Mouse (Mus musculus) cerebellum, adult 2 months (tissue): ENCODE data around the gene Gm10234. TPM values are rescaled to one million over a fixed set of nuclear protein-coding genes. Genes with fewer than 3 reads are reported as not detected.

Experiments used
- DNase-seq, 2 experiments: peaks; one replicate each; pipeline ENCODE4 v3.0.0; 2021
- H3K27ac ChIP-seq: fragments of 200-500 bp; 2 replicates; pipeline ENCODE4 v1.5.1; 2012; ENCODE audit warnings: low read length, control low read depth, inconsistent platforms; ENCODE audit not compliant: insufficient read depth
- H3K27me3 ChIP-seq: fragments of 200-500 bp; 2 replicates; pipeline ENCODE4 v1.6.1; 2012; ENCODE audit warnings: inconsistent platforms, mild to moderate bottlenecking, low read length, moderate library complexity; ENCODE audit not compliant: control insufficient read depth, insufficient read depth
- H3K4me1 ChIP-seq: fragments of 200-500 bp; 2 replicates; pipeline ENCODE4 v1.6.1; 2011; ENCODE audit warnings: low read length; ENCODE audit not compliant: control insufficient read depth, insufficient read depth
- H3K4me3 ChIP-seq: fragments of 200-500 bp; replicated peaks from 2 replicates; pipeline ENCODE3; 2011; ENCODE audit warnings: mild to moderate bottlenecking, low read depth, low read length, control low read depth; ENCODE audit not compliant: insufficient read depth
- CTCF ChIP-seq: fragments of 200-500 bp; IDR thresholded peaks from 2 replicates; pipeline ENCODE4 v1.5.1; 2011; ENCODE audit warnings: low read depth, mild to moderate bottlenecking, control low read depth, low read length, moderate library complexity, borderline replicate concordance; ENCODE audit not compliant: insufficient read depth
- POLR2A ChIP-seq: fragments of 200-500 bp; IDR thresholded peaks from 2 replicates; pipeline ENCODE4 v1.6.1; 2011; ENCODE audit warnings: low read length, control low read depth, borderline replicate concordance; ENCODE audit not compliant: insufficient read depth
- WGBS: fragments of 180-500 bp; shearing (Covaris S2); methylation state at CpG from one replicate; pipeline ENCODE4 v1.1.7; 2018; 5-methylcytosine and 5-hydroxymethylcytosine counted together
- polyA plus RNA-seq: library from polyadenylated mRNA; depleted of rRNA; stranded (reverse); fragments of >200 nt; gene quantifications from 2 replicates; pipeline ENCODE4 v1.2.3, GENCODE M21; 2012; rRNA removed

The Gm10234 gene
- polyA plus RNA-seq, 1 experiment, result not detected

- H3K27me3 ChIP-seq, result no peaks in the 10 kb centered on the region
- H3K4me1 ChIP-seq, result no peaks in the 10 kb centered on the region
- no peak for DNase-seq
- no peak overlapping the region for H3K27ac ChIP-seq
- 88% methylated on average over 7 of the region's 7 CpGs for WGBS
- TF ChIP-seq CTCF (no peak), POLR2A (no peak)
- no peak overlapping the region for H3K4me3 ChIP-seq
These were observed 31.1 kb downstream of the Gm10234 start for GRCm38 (mm10) chr6:95353043-95353442.

GRCm38 (mm10) chr6:95353886-95354285 is 32.0 kb downstream of the Gm10234 start:
- no peak overlapping the region for H3K27ac ChIP-seq
- no peak for DNase-seq
- TF ChIP-seq CTCF, result no peak
- H3K27me3 ChIP-seq, result no peaks in the 10 kb centered on the region
- no peak overlapping the region for H3K4me3 ChIP-seq
- no peaks in the 10 kb centered on the region for H3K4me1 ChIP-seq
- 88% methylated on average over 1 of the region's 1 CpGs for WGBS

GRCm38 (mm10) chr6:95360084-95360483 is 38.2 kb downstream of the Gm10234 start:
- 86% methylated on average over 5 of the region's 5 CpGs for WGBS
- Histone ChIP-seq H3K27ac (no peak overlapping the region), H3K4me1 (no peaks in the 10 kb centered on the region), H3K27me3 (no peaks in the 10 kb centered on the region), H3K4me3 (no peak overlapping the region)
- DNase-seq, result no peak
- TF ChIP-seq POLR2A (no peak), CTCF (no peak)

GRCm38 (mm10) chr6:95362707-95363106 is 40.8 kb downstream of the Gm10234 start:
- TF ChIP-seq POLR2A (no peak), CTCF (no peak)
- Histone ChIP-seq H3K27me3 (no peaks in the 10 kb centered on the region), H3K4me3 (no peak overlapping the region), H3K4me1 (no peaks in the 10 kb centered on the region), H3K27ac (no peak overlapping the region)
- no peak for DNase-seq
- 78% methylated on average over 5 of the region's 5 CpGs for WGBS

- no peak for DNase-seq
- Histone ChIP-seq H3K27ac (no peak overlapping the region), H3K4me1 (no peaks in the 10 kb centered on the region), H3K4me3 (no peak overlapping the region), H3K27me3 (no peaks in the 10 kb centered on the region)
- TF ChIP-seq POLR2A (no peak), CTCF (no peak)
- 45% methylated on average over 4 of the region's 4 CpGs for WGBS
These were observed 49.9 kb downstream of the Gm10234 start for GRCm38 (mm10) chr6:95371811-95372210.

Other genes starting within 250 kb of the Gm10234 start
- gene Kbtbd8, start 204.9 kb upstream of the Gm10234 start, polyA plus RNA-seq, result 4.1 and 4.2 TPM in 2 replicates